Mouse (Mus musculus) thymus, adult 18-20 months (tissue): ENCODE data around the gene Slc22a15.
A peak's percentile ranks its signal among the peaks of the same experiment; 100 is the strongest.

ENCODE experiments used
- DNase-seq, 2 experiments: peaks; one replicate each; pipeline ENCODE4 v3.0.0; 2022; ENCODE audit warnings: mixed read lengths in 2 of 2

Slc22a15 gene

DNA sequence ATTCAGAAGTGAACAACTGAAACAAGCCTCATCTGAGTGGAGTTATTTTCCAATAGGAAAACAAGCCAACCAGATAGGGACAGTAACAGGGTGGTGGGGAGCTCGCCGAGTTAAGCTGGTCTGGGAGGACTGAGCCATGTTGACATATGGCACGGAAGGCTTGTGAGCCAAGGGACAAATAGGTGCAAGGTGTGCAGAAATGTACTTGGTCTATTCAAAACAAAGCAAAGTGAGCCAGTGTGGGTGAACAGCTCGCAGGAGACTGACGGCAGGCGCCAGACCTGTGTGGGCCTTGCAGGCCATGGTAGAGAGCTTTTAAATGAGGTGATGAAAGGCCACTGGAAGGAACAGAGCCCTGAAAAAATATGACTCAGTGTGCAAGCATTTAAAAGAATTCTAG is 116.6 kb downstream of the Slc22a15 start:
- DNase-seq, result no peak

DNA sequence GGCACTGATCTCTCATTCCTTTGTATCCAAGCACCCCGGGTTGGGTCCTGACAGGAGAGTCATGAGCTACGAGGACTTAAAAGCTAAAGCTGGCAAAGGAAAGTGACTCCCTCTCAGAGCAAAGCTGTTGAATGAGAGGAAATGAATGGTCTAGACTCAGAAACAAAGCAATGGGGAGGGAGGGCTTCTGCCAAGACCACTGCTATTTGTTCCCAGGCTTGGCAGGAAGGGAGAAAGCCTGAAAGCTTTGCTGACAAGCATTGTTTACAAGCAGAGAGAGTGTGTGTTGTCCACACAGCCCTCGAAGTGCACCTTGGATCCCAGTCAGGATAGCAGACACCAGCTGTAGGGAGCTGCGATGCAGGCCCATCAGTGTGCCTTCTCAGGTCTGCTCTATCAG is 117.3 kb downstream of the Slc22a15 start:
- no peak for DNase-seq

- DNase-seq, result peak; percentile 69 to 72
Measured at GRCm38 (mm10) chr3:101806149-101806548, 118.1 kb downstream of the Slc22a15 start.
